Mouse (Mus musculus) cerebellum, adult 2 months (tissue): ENCODE results near the gene Elfn1.

Experiments
- CTCF ChIP-seq: fragments of 200-500 bp; IDR thresholded peaks from 2 replicates; pipeline ENCODE4 v1.5.1; 2011; ENCODE audit warnings: low read depth, mild to moderate bottlenecking, control low read depth, low read length, moderate library complexity, borderline replicate concordance; ENCODE audit not compliant: insufficient read depth
- POLR2A ChIP-seq: fragments of 200-500 bp; IDR thresholded peaks from 2 replicates; pipeline ENCODE4 v1.6.1; 2011; ENCODE audit warnings: low read length, control low read depth, borderline replicate concordance; ENCODE audit not compliant: insufficient read depth

DNA sequence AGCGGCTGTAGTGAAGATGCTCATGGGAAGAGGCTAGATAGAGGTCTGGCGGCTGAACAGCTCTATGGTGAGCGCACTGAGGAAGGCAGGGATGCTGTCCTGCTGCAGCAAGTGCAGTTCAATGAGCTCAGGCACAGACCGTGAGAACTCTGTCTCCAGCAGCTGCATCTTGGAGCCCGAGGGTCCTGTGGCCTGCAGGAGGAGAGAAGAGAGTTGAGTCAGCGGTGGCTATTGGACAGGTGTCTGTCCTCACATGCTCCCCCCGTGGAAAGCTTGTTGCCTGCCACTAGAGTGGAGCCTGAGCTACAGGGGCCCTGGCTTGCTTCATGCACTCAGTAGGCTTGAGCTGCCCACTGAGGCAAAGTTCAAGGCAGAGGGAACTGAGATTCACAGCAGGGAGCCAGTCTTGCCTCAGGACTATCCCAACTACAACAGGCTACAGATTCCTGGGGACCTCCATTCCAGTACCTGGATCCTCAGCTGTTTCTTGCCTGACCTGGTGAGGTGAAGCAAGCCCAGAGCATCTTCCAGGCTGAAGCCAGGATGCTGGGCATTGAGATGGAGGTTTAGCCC is 101.4 kb downstream of the Elfn1 start:
- TF ChIP-seq CTCF, result no peak
- no peak for TF ChIP-seq POLR2A
